Mouse (Mus musculus) cortical plate, adult 2 months (tissue): Measurements from ENCODE around the gene Rps27. TPM values are rescaled to one million over a fixed set of nuclear protein-coding genes. Genes with fewer than 3 reads are reported as not detected.

Experiments used
- H3K27ac ChIP-seq: fragments of 200-500 bp; 2 replicates; pipeline ENCODE4 v1.5.1; 2012; ENCODE audit warnings: low read length, control low read depth, inconsistent platforms; ENCODE audit not compliant: insufficient read depth
- H3K4me1 ChIP-seq: fragments of 200-500 bp; 2 replicates; pipeline ENCODE4 v1.6.1; 2011; ENCODE audit warnings: low read length; ENCODE audit not compliant: control insufficient read depth, insufficient read depth
- H3K4me3 ChIP-seq: fragments of 200-500 bp; 2 replicates; pipeline ENCODE4 v1.5.1; 2011; ENCODE audit warnings: mild to moderate bottlenecking, low read length, control low read depth; ENCODE audit not compliant: insufficient read depth
- CTCF ChIP-seq: fragments of 200-500 bp; IDR thresholded peaks from 2 replicates; pipeline ENCODE4 v1.5.1; 2011; ENCODE audit warnings: mild to moderate bottlenecking, control low read depth, low read length; ENCODE audit not compliant: insufficient read depth; ENCODE audit errors: extremely low read depth
- POLR2A ChIP-seq: fragments of 200-500 bp; IDR thresholded peaks from 2 replicates; pipeline ENCODE4 v1.6.1; 2011; ENCODE audit warnings: mild to moderate bottlenecking, low read length, control low read depth; ENCODE audit not compliant: insufficient read depth; ENCODE audit errors: extremely low read depth
- polyA plus RNA-seq: library from polyadenylated mRNA; depleted of rRNA; stranded (reverse); fragments of >200 nt; gene quantifications from 2 replicates; pipeline ENCODE4 v1.2.3, GENCODE M21; 2012

Gene Rps27
- polyA plus RNA-seq, 1 experiment = 1,617 TPM

DNA sequence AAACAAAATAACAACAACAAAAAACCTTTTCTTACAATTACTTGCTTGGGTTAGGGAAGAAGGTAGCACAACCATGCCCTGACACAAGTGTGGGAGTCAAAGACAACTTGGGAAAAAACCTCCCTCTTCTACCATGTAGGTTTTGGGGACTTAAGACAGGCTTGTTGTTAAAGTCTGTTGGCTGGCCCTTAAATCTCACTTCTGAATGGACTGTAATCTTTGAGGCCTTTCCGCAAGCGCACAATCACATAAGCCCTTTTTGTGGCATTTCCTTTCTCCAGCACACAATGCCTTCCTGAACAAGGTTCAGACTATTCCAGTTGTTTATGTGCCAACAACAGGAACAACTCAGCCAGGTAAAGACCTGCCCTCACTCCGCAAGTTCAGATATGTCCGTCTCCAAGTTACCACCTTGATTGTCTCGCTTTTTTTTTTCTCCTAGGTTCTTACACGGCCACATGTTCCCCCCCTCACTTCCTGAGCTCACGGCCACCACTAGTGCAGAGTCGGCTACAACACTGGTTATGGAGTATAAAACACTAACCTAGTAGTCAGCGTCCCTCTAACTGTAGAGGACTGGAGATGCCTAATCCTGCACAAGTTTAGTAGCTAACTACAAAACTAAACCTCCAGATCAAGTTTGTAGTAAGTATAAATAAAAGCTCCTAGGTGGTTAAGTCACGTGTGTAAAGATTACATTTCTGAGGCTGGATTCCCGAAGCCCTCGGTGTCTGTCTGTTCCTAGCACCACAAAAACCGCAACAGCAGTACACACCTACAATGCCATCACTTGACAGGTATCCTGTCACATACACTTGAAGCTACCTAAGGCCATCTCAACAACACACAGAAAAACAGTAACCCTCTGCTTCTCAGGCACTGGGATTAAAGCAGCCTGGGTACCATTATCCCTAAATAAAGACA is 1.7 kb downstream of the Rps27 start:
- Histone ChIP-seq H3K4me1 (peaks cover 8% of the 10 kb centered on the region; the same call in 1 of the 2 replicates), H3K4me3 (peak overlapping the region; percentile 3; the same call in 1 of the 2 replicates), H3K27ac (no peak overlapping the region)
- TF ChIP-seq POLR2A (no peak), CTCF (no peak)

DNA sequence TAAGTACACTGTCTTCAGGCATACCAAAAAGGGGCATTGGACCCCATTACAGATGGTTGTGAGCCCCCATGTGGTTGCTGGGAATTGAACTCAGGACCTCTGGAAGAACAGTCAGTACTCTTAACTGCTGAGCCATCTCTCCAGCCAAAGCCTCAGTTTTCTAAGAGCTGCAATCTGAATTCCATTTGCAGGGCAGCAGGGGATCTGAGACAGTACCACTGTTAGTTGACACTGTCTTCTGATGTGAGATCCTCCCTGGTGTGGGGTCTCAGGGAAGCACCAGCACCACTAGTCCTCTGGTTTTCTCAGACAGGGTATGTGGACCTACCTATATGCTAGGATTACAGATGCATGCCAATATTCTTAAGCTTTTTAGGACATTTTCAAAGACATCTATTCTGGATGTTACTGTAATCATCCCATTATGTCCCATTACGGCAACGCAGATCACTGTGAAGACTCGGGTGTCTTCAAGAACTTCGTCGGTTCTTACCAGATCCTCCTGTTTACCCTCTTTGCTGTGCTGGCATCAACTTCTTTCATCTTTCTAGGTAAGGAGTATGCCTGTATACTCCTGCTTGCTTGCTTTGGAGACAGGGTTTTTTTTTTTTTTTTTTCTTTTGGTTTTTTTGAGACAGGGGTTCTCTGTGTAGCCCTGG is 3.4 kb downstream of the Rps27 start:
- no peak overlapping the region for H3K4me3 ChIP-seq
- no peak for TF ChIP-seq CTCF
- no peak for TF ChIP-seq POLR2A
- H3K4me1 ChIP-seq = peaks cover 8% of the 10 kb centered on the region; the same call in 1 of the 2 replicates
- H3K27ac ChIP-seq = no peak overlapping the region

- Histone ChIP-seq H3K4me1 (peaks cover 8% of the 10 kb centered on the region; the same call in 1 of the 2 replicates), H3K27ac (no peak overlapping the region), H3K4me3 (no peak overlapping the region)
- TF ChIP-seq POLR2A (peak; percentile 46; the same call in 1 of the 2 replicates), CTCF (no peak)
Measured at GRCm38 (mm10) chr3:90208662-90209061, 4.8 kb downstream of the Rps27 start.

DNA sequence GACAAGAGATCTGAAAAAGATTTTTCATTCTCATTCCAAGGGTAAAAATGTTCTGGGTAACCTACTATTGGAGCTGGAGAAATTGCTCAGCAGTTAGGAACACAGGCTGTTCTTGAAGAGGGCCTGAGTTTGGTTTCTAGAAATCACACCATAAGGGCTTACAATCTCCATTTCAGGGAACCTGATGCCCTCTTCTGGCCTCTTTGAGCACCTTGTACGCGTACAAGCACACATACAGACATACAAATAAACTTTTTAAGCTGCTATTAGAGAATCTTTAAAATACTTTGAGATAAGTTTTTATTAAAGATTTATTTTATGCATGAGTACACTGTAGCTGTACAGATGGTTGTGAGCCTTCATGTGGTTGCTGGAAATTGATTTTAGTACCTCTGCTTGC is 8.9 kb downstream of the Rps27 start:
- H3K4me3 ChIP-seq = no peak overlapping the region

GRCm38 (mm10) chr3:90203619-90204018 is 9.8 kb downstream of the Rps27 start:
- H3K27ac ChIP-seq = no peak overlapping the region
- TF ChIP-seq CTCF (no peak), POLR2A (no peak)
- H3K4me1 ChIP-seq = no peaks in the 10 kb centered on the region
- H3K4me3 ChIP-seq = no peak overlapping the region

More for the DNA sequence above, 8.9 kb downstream of the Rps27 start:
- no peak for TF ChIP-seq CTCF
- TF ChIP-seq POLR2A = no peak
- H3K4me1 ChIP-seq = no peaks in the 10 kb centered on the region
- H3K27ac ChIP-seq = no peak overlapping the region

DNA sequence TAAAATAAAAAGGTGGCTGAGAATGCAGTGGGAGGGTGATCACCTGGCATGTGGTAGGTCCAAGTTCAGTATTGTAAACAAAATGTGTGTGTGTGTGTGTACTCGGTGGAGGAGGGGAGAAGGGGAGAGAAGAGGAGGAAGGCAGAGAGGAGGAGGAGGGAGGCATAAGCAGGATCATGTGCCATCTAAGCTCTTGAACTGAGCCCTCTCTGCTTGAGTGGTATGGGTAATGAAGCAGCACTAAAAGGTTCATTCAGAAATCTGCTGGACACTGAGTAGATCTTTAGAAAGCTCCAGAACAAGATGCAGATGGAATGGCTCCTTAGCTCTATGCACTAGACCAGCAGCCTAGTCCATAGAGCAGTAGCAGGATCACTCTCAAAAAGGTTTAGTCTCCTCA is 10.6 kb downstream of the Rps27 start:
- TF ChIP-seq CTCF (no peak), POLR2A (no peak)
- Histone ChIP-seq H3K4me3 (no peak overlapping the region), H3K4me1 (no peaks in the 10 kb centered on the region), H3K27ac (no peak overlapping the region)

DNA sequence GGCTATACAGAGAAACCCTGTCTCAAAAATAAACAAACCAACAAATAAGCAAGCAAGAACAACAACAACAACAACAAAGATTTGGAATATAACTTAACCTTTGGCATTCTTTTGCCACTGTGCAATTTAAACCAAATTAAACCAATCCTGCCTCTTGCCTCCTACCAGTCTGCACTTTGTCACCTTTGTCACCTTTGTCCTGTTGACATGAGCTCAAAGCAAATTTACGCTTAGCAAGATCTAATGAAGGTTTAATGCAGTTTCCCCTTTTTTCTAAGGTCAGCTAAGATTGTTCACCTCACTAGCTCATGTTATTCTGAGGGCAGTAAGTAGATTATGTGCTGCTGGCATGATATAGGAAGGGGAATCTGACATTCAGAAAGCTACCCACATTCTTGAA is 15.9 kb downstream of the Rps27 start:
- no peak for TF ChIP-seq CTCF
- TF ChIP-seq POLR2A = no peak
- H3K27ac ChIP-seq = no peak overlapping the region
- H3K4me3 ChIP-seq = no peak overlapping the region
- no peaks in the 10 kb centered on the region for H3K4me1 ChIP-seq

GRCm38 (mm10) chr3:90195644-90196043 is 17.8 kb downstream of the Rps27 start:
- Histone ChIP-seq H3K4me3 (no peak overlapping the region), H3K4me1 (no peaks in the 10 kb centered on the region)
- TF ChIP-seq POLR2A (no peak), CTCF (no peak)

DNA sequence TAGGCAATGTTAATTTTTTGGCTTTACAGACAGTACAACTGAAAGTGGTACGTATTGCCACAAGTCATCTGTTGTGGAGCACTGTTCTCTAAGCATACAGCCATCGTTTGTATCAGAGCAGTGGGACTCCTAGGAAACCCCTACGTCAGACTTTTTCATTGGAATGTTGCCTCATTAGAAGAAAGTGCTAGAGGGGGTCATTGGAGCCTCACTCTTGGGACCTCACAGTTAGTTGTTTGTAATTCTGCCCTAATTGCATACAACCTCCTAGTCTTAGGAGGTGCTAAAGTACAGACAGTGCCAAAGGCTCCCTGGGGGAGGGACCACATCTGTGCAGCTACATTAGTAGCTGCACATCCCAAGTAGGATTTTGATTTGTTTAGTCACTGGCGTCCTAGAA is 18.7 kb downstream of the Rps27 start:
- H3K4me1 ChIP-seq = no peaks in the 10 kb centered on the region
- no peak overlapping the region for H3K4me3 ChIP-seq
- H3K27ac ChIP-seq = no peak overlapping the region
- no peak for TF ChIP-seq POLR2A
- no peak for TF ChIP-seq CTCF

More at GRCm38 (mm10) chr3:90195644-90196043, 17.8 kb downstream of the Rps27 start:
- H3K27ac ChIP-seq = no peak overlapping the region

DNA sequence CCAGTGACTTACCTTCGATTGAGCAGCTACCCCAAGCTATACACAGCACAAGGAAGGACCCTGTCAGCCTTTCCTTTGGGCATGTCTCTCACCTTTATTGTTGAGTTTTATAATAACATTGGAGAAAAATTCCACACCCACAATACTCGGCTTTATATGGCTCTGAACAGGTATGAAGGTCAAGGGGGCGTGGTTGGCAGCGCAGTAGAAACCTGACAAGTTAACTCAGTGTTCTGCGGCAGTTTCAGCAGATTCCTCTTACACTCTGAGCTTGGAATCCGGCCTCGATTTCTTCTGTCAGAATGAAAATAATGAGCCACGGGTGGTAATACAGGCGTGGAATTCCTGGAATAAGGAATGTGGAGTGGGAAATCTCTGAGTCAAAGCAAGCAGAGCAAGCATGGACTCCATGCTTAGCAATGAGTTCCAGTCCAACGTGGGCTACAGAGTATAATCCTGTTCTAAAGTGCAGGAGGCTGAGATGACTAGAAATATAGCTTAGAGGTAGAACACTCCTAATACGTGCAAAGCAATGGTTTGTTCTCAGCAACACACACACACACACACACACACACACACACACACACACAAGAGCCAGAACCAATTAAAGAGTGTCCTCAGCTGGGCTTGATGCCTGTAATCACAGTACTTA is 22.5 kb downstream of the Rps27 start:
- Histone ChIP-seq H3K27ac (no peak overlapping the region), H3K4me3 (no peak overlapping the region), H3K4me1 (no peaks in the 10 kb centered on the region)
- TF ChIP-seq POLR2A = no peak
- no peak for TF ChIP-seq CTCF

- Histone ChIP-seq H3K4me3 (no peak overlapping the region), H3K27ac (no peak overlapping the region), H3K4me1 (no peaks in the 10 kb centered on the region)
- TF ChIP-seq POLR2A = no peak
- TF ChIP-seq CTCF = no peak
Measured at GRCm38 (mm10) chr3:90183581-90183980, 29.9 kb downstream of the Rps27 start.
